Mouse (Mus musculus) embryonic fibroblast, embryonic 13.5 days (primary cell): ENCODE results near the gene Pde10a.

Experiments used
- CTCF ChIP-seq: IDR thresholded peaks from 2 replicates; pipeline ENCODE4 v1.5.1; 2011; ENCODE audit warnings: mild to moderate bottlenecking, control low read depth, low read length, moderate library complexity, borderline replicate concordance; ENCODE audit not compliant: insufficient read depth
- POLR2A ChIP-seq: IDR thresholded peaks from 2 replicates; pipeline ENCODE4 v1.6.1; 2011; ENCODE audit warnings: low read depth, mild to moderate bottlenecking, control low read depth, low read length, moderate library complexity

- TF ChIP-seq CTCF (no peak), POLR2A (no peak)
These were observed 461.4 kb downstream of the Pde10a start for GRCm38 (mm10) chr17:8986551-8986950.
